Mouse (Mus musculus) MEL (cell line): ENCODE measurements around the gene Shisa9.

Experiments used
- CTCF ChIP-seq, 3 experiments: IDR thresholded peaks in 2 of 3; conservative IDR thresholded peaks in 1 of 3; 2 replicates each; pipeline ENCODE4 v1.5.1; 2011 to 2012; ENCODE audit warnings: low read length in 3 of 3, low read depth in 2 of 3, mild to moderate bottlenecking in 2 of 3, improper control_type of control experiment in 1 of 3, inconsistent platforms in 1 of 3, mixed read lengths in 1 of 3, moderate library complexity in 1 of 3; ENCODE audit not compliant: control insufficient read depth in 1 of 3, insufficient read depth in 1 of 3, poor library complexity in 1 of 3, severe bottlenecking in 1 of 3
- EP300 ChIP-seq, 2 experiments: IDR thresholded peaks; 2 replicates each; pipeline ENCODE4 v1.6.1; 2011; ENCODE audit warnings: improper control_type of control experiment in 2 of 2, low read length in 2 of 2, low read depth in 1 of 2, mild to moderate bottlenecking in 1 of 2
- POLR2AphosphoS2 ChIP-seq: IDR thresholded peaks from 2 replicates; pipeline ENCODE4 v1.6.1; 2011; ENCODE audit warnings: low read length, improper control_type of control experiment

- TF ChIP-seq CTCF (IDR thresholded peaks at IDR 0.05 in 2 of 3, conservative IDR thresholded peaks at IDR 0.05 in 1 of 3; ENCODE audit: control insufficient read depth in 1 of 3, insufficient read depth in 1 of 3, low read depth in 2 of 3, low read length in 3 of 3, poor library complexity in 1 of 3, severe bottlenecking in 1 of 3) (no peak), POLR2AphosphoS2 (no peak), EP300 (IDR thresholded peaks at IDR 0.05; ENCODE audit: low read depth in 1 of 2, low read length in 2 of 2) (no peak)
These were observed 135.6 kb downstream of the Shisa9 start for GRCm38 (mm10) chr16:12119463-12119862.
